Mouse (Mus musculus) liver, embryonic 12.5 days (tissue): ENCODE data around the gene Pknox2. TPM values are rescaled to one million over a fixed set of nuclear protein-coding genes. Genes with fewer than 3 reads are reported as not detected.

ENCODE experiments used
- ATAC-seq: fragments of 200-750 bp; cut with Nextera tagmentation; 2 replicates; pipeline ENCODE4 v1.8.0; 2017; ENCODE audit warnings: moderate number of reproducible peaks, mild to moderate bottlenecking, moderate library complexity
- H3K27ac ChIP-seq: fragments of 300-500 bp; sonication (generic); 2 replicates; pipeline ENCODE4 v1.5.1; 2016; ENCODE audit warnings: mild to moderate bottlenecking
- H3K27me3 ChIP-seq: fragments of 300-500 bp; sonication (generic); replicated peaks from 2 replicates; pipeline ENCODE4 v1.6.1; 2016; ENCODE audit warnings: mild to moderate bottlenecking, moderate library complexity
- H3K36me3 ChIP-seq: fragments of 300-500 bp; sonication (generic); 2 replicates; pipeline ENCODE4 v1.6.1; 2016; ENCODE audit warnings: mild to moderate bottlenecking, moderate library complexity
- H3K4me1 ChIP-seq: fragments of 300-500 bp; sonication (generic); 2 replicates; pipeline ENCODE4 v1.6.1; 2016
- H3K4me2 ChIP-seq: fragments of 300-500 bp; sonication (generic); 2 replicates; pipeline ENCODE4 v1.6.1; 2016; ENCODE audit warnings: mild to moderate bottlenecking, moderate library complexity
- H3K4me3 ChIP-seq: fragments of 300-500 bp; sonication (generic); 2 replicates; pipeline ENCODE4 v1.5.1; 2016; ENCODE audit warnings: mild to moderate bottlenecking, moderate library complexity
- H3K9ac ChIP-seq: fragments of 300-500 bp; sonication (generic); 2 replicates; pipeline ENCODE4 v1.6.1; 2016; ENCODE audit warnings: mild to moderate bottlenecking, moderate library complexity
- H3K9me3 ChIP-seq: fragments of 300-500 bp; sonication (generic); replicated peaks from 2 replicates; pipeline ENCODE4 v1.6.1; 2016; ENCODE audit warnings: mild to moderate bottlenecking, moderate library complexity
- WGBS: fragments of 180-500 bp; shearing (Covaris S2); methylation state at CpG from one replicate; pipeline ENCODE4 v1.1.7; 2016; ENCODE audit not compliant: insufficient replicate concordance; 5-methylcytosine and 5-hydroxymethylcytosine counted together
- polyA plus RNA-seq: library from polyadenylated mRNA; unstranded; fragments of >200 nt; fragmentation: Nextera tagmentation; extraction: Ambion mirVana; gene quantifications from 2 replicates; pipeline ENCODE4 v1.2.1, GENCODE M21; 2016

Pknox2 gene
- 0.57 and 0.99 TPM in 2 replicates for polyA plus RNA-seq

- peaks cover 76% of the 10 kb centered on the region for H3K27me3 ChIP-seq
- peak within 1 kb of the TSS; percentile 67 for H3K27ac ChIP-seq
- no peaks in the 10 kb centered on the region; the same call in 1 of the 2 replicates for H3K4me1 ChIP-seq
- no peaks in the 10 kb centered on the region for H3K9me3 ChIP-seq
- peak within 1 kb of the TSS; percentile 50 for H3K9ac ChIP-seq
- peak within 1 kb of the TSS; percentile 54 for H3K4me3 ChIP-seq
- H3K4me2 ChIP-seq, result peak within 1 kb of the TSS; percentile 68
- peak; percentile 45 for ATAC-seq
- 5% methylated on average over 10 of the region's 13 CpGs for WGBS
- H3K36me3 ChIP-seq, result no peaks in the 10 kb centered on the region
Observed at GRCm38 (mm10) chr9:37147359-37147685, at the start of gene Pknox2. Gene Pknox2, minus strand, starts transcription at chr9:37147407.

- no peak overlapping the region for H3K27ac ChIP-seq
- H3K9ac ChIP-seq, result no peak overlapping the region
- no peaks in the 10 kb centered on the region for H3K36me3 ChIP-seq
- 64% methylated on average over 3 of the region's 3 CpGs for WGBS
- H3K4me3 ChIP-seq, result no peak overlapping the region
- no peak overlapping the region for H3K4me2 ChIP-seq
- ATAC-seq, result no peak
- H3K4me1 ChIP-seq, result no peaks in the 10 kb centered on the region
- no peaks in the 10 kb centered on the region for H3K27me3 ChIP-seq
- no peaks in the 10 kb centered on the region for H3K9me3 ChIP-seq
Observed at GRCm38 (mm10) chr9:37188024-37188423, 40.8 kb upstream of the Pknox2 start.

- Histone ChIP-seq H3K27ac (no peak overlapping the region), H3K27me3 (no peaks in the 10 kb centered on the region), H3K4me2 (no peak overlapping the region), H3K36me3 (no peaks in the 10 kb centered on the region), H3K4me1 (no peaks in the 10 kb centered on the region), H3K4me3 (no peak overlapping the region), H3K9me3 (no peaks in the 10 kb centered on the region), H3K9ac (no peak overlapping the region)
- WGBS, result 68% methylated on average over 5 of the region's 5 CpGs
- ATAC-seq, result no peak
Observed at GRCm38 (mm10) chr9:37187407-37187806, 40.2 kb upstream of the Pknox2 start.

- Histone ChIP-seq H3K9me3 (no peaks in the 10 kb centered on the region), H3K4me1 (0 out of 2 replicates have a peak, but pooled peaks cover 6% of the 10 kb centered on the region), H3K4me2 (no peak overlapping the region), H3K9ac (no peak overlapping the region), H3K27me3 (no peaks in the 10 kb centered on the region), H3K36me3 (no peaks in the 10 kb centered on the region), H3K27ac (no peak overlapping the region), H3K4me3 (no peak overlapping the region)
- 45% methylated on average over 2 of the region's 2 CpGs for WGBS
- ATAC-seq, result no peak
Observed at GRCm38 (mm10) chr9:37183176-37183575, 36.0 kb upstream of the Pknox2 start.

- Histone ChIP-seq H3K36me3 (no peaks in the 10 kb centered on the region), H3K9ac (no peak overlapping the region), H3K4me2 (no peak overlapping the region), H3K4me1 (0 out of 2 replicates have a peak, but pooled peaks cover 6% of the 10 kb centered on the region), H3K27me3 (0 out of 2 replicates have a peak, but pooled peaks cover under 1% of the 10 kb centered on the region), H3K9me3 (no peaks in the 10 kb centered on the region), H3K27ac (no peak overlapping the region), H3K4me3 (no peak overlapping the region)
- 63% methylated on average over 5 of the region's 5 CpGs for WGBS
- no peak for ATAC-seq
Observed at GRCm38 (mm10) chr9:37181596-37181995, 34.4 kb upstream of the Pknox2 start.

GRCm38 (mm10) chr9:37179596-37179995 is 32.4 kb upstream of the Pknox2 start:
- peaks cover 10% of the 10 kb centered on the region; the same call in 1 of the 2 replicates for H3K27me3 ChIP-seq
- WGBS, result 63% methylated on average over 4 of the region's 4 CpGs
- no peaks in the 10 kb centered on the region for H3K9me3 ChIP-seq
- H3K4me3 ChIP-seq, result no peak overlapping the region
- no peak overlapping the region for H3K4me2 ChIP-seq
- H3K4me1 ChIP-seq, result 0 out of 2 replicates have a peak, but pooled peaks cover 6% of the 10 kb centered on the region
- no peak overlapping the region for H3K9ac ChIP-seq
- no peaks in the 10 kb centered on the region for H3K36me3 ChIP-seq
- ATAC-seq, result no peak
- no peak overlapping the region for H3K27ac ChIP-seq

- H3K9me3 ChIP-seq, result no peaks in the 10 kb centered on the region
- H3K36me3 ChIP-seq, result no peaks in the 10 kb centered on the region
- no peak overlapping the region for H3K4me2 ChIP-seq
- WGBS, result 33% methylated on average over 4 of the region's 4 CpGs
- no peak overlapping the region for H3K4me3 ChIP-seq
- H3K4me1 ChIP-seq, result 0 out of 2 replicates have a peak, but pooled peaks cover 6% of the 10 kb centered on the region
- ATAC-seq, result no peak
- H3K27me3 ChIP-seq, result peaks cover 12% of the 10 kb centered on the region; the same call in 1 of the 2 replicates
- no peak overlapping the region for H3K9ac ChIP-seq
- no peak overlapping the region for H3K27ac ChIP-seq
Observed at GRCm38 (mm10) chr9:37178911-37179310, 31.7 kb upstream of the Pknox2 start.

GRCm38 (mm10) chr9:37177551-37177950 is 30.3 kb upstream of the Pknox2 start:
- WGBS, result 54% methylated on average over 8 of the region's 8 CpGs

GRCm38 (mm10) chr9:37177107-37177506 is 29.9 kb upstream of the Pknox2 start:
- 3% methylated on average over 5 of the region's 5 CpGs for WGBS
- peaks cover 12% of the 10 kb centered on the region; the same call in 1 of the 2 replicates for H3K27me3 ChIP-seq
- H3K36me3 ChIP-seq, result no peaks in the 10 kb centered on the region
- ATAC-seq, result no peak
- H3K4me1 ChIP-seq, result 0 out of 2 replicates have a peak, but pooled peaks cover 6% of the 10 kb centered on the region
- H3K4me2 ChIP-seq, result no peak overlapping the region
- no peak overlapping the region for H3K27ac ChIP-seq
- no peaks in the 10 kb centered on the region for H3K9me3 ChIP-seq
- H3K4me3 ChIP-seq, result no peak overlapping the region
- no peak overlapping the region for H3K9ac ChIP-seq

More at GRCm38 (mm10) chr9:37177551-37177950, 30.3 kb upstream of the Pknox2 start:
- Histone ChIP-seq H3K4me1 (0 out of 2 replicates have a peak, but pooled peaks cover 6% of the 10 kb centered on the region), H3K9me3 (no peaks in the 10 kb centered on the region), H3K36me3 (no peaks in the 10 kb centered on the region), H3K4me3 (no peak overlapping the region), H3K27me3 (peaks cover 12% of the 10 kb centered on the region; the same call in 1 of the 2 replicates), H3K4me2 (no peak overlapping the region), H3K27ac (no peak overlapping the region), H3K9ac (no peak overlapping the region)
- ATAC-seq, result no peak

- no peak overlapping the region for H3K9ac ChIP-seq
- H3K27ac ChIP-seq, result no peak overlapping the region
- H3K36me3 ChIP-seq, result no peaks in the 10 kb centered on the region
- 0 out of 2 replicates have a peak, but pooled peaks cover 6% of the 10 kb centered on the region for H3K4me1 ChIP-seq
- H3K9me3 ChIP-seq, result no peaks in the 10 kb centered on the region
- H3K4me3 ChIP-seq, result no peak overlapping the region
- peaks cover 12% of the 10 kb centered on the region; the same call in 1 of the 2 replicates for H3K27me3 ChIP-seq
- no peak for ATAC-seq
- 45% methylated on average over 3 of the region's 3 CpGs for WGBS
- no peak overlapping the region for H3K4me2 ChIP-seq
Observed at GRCm38 (mm10) chr9:37176002-37176401, 28.8 kb upstream of the Pknox2 start.

GRCm38 (mm10) chr9:37173376-37173775 is 26.2 kb upstream of the Pknox2 start:
- no peaks in the 10 kb centered on the region for H3K4me1 ChIP-seq
- H3K4me2 ChIP-seq, result no peak overlapping the region
- no peaks in the 10 kb centered on the region for H3K36me3 ChIP-seq
- H3K9me3 ChIP-seq, result no peaks in the 10 kb centered on the region
- no peak overlapping the region for H3K27ac ChIP-seq
- H3K9ac ChIP-seq, result no peak overlapping the region
- WGBS, result 55% methylated on average over 5 of the region's 5 CpGs
- ATAC-seq, result no peak
- H3K4me3 ChIP-seq, result no peak overlapping the region
- peaks cover 12% of the 10 kb centered on the region; the same call in 1 of the 2 replicates for H3K27me3 ChIP-seq

- WGBS, result 50% methylated on average over 2 of the region's 2 CpGs
- H3K4me2 ChIP-seq, result no peak overlapping the region
- H3K4me1 ChIP-seq, result no peaks in the 10 kb centered on the region
- H3K27ac ChIP-seq, result no peak overlapping the region
- H3K9ac ChIP-seq, result no peak overlapping the region
- no peaks in the 10 kb centered on the region for H3K36me3 ChIP-seq
- ATAC-seq, result no peak
- no peaks in the 10 kb centered on the region for H3K27me3 ChIP-seq
- H3K4me3 ChIP-seq, result no peak overlapping the region
- no peaks in the 10 kb centered on the region for H3K9me3 ChIP-seq
Observed at GRCm38 (mm10) chr9:37166899-37167298, 19.7 kb upstream of the Pknox2 start.

GRCm38 (mm10) chr9:37160686-37161085 is 13.5 kb upstream of the Pknox2 start:
- Histone ChIP-seq H3K27me3 (no peaks in the 10 kb centered on the region; the same call in none of the 2 replicates), H3K27ac (no peak overlapping the region), H3K4me1 (no peaks in the 10 kb centered on the region), H3K4me3 (no peak overlapping the region), H3K36me3 (no peaks in the 10 kb centered on the region), H3K9ac (no peak overlapping the region), H3K9me3 (no peaks in the 10 kb centered on the region), H3K4me2 (no peak overlapping the region)
- WGBS, result 52% methylated on average over 2 of the region's 2 CpGs
- no peak for ATAC-seq
